Mouse (Mus musculus): ENCODE measurements around the gene Gm19410. TPM values are rescaled to one million over a fixed set of nuclear protein-coding genes. Genes with fewer than 3 reads are reported as not detected.

Gm19410 gene
- 0.21 and 0.24 TPM in 2 replicates for polyA plus RNA-seq (2015; fragmentation: Nextera tagmentation; extraction: Ambion mirVana)

- Histone ChIP-seq H3K27ac (replicated peaks) (no peak within 1 kb of the TSS), H3K36me3 (no peaks in the 10 kb centered on the region), H3K9me3 (replicated peaks) (no peaks in the 10 kb centered on the region), H3K9ac (no peak within 1 kb of the TSS), H3K27me3 (peaks cover 27% of the 10 kb centered on the region), H3K4me3 (replicated peaks) (peak within 1 kb of the TSS; percentile 40), H3K4me1 (peaks cover 10% of the 10 kb centered on the region), H3K4me2 (replicated peaks) (peak within 1 kb of the TSS; percentile 71)
- ATAC-seq (ENCODE audit: insufficient number of reproducible peaks, low FRiP score, low TSS enrichment, low read depth) = peak; percentile 43
- WGBS = under 1% methylated on average over 35 of the region's 35 CpGs
These were observed at the start of gene Gm19410 for GRCm38 (mm10) chr8:35765499-35766193. TSS of gene Gm19410 (plus strand) at chr8:35765790.

GRCm38 (mm10) chr8:35730776-35731175 is 34.8 kb upstream of the Gm19410 start:
- Histone ChIP-seq H3K4me1 (no peaks in the 10 kb centered on the region), H3K4me3 (replicated peaks) (no peak overlapping the region), H3K9ac (no peak overlapping the region), H3K9me3 (replicated peaks) (no peaks in the 10 kb centered on the region), H3K4me2 (replicated peaks) (no peak overlapping the region), H3K36me3 (no peaks in the 10 kb centered on the region), H3K27ac (replicated peaks) (no peak overlapping the region), H3K27me3 (no peaks in the 10 kb centered on the region)
- 46% methylated on average over 3 of the region's 3 CpGs for WGBS
- no peak for ATAC-seq (ENCODE audit: insufficient number of reproducible peaks, low FRiP score, low TSS enrichment, low read depth)

DNA sequence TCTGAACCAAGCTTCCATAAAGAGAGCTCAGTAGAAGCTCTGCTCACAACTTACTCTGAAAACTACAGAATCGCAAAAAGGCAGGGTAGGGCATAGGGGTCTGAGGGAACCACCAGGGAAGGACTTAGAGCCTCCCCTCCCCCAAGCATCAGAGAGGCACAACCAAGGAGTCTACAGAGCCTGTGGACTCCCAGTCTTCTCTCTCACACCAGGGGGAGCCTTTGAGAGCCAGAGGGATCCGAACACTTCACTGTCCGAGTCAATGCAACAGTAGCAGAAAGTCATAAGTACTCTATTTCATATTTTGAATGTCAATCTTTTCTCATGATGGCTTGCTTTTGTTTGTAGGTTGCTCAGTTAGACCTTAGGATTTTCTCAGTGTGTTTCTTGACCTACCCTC is 30.2 kb upstream of the Gm19410 start:
- Histone ChIP-seq H3K36me3 (no peaks in the 10 kb centered on the region), H3K4me3 (replicated peaks) (no peak overlapping the region), H3K4me2 (replicated peaks) (no peak overlapping the region), H3K9me3 (replicated peaks) (no peaks in the 10 kb centered on the region), H3K27ac (replicated peaks) (no peak overlapping the region), H3K27me3 (no peaks in the 10 kb centered on the region), H3K9ac (no peak overlapping the region), H3K4me1 (no peaks in the 10 kb centered on the region)
- WGBS = 69% methylated on average over 3 of the region's 3 CpGs
- ATAC-seq (ENCODE audit: insufficient number of reproducible peaks, low FRiP score, low TSS enrichment, low read depth) = no peak

GRCm38 (mm10) chr8:35756202-35756601 is 9.4 kb upstream of the Gm19410 start:
- H3K4me1 ChIP-seq = no peaks in the 10 kb centered on the region
- no peaks in the 10 kb centered on the region for H3K9me3 ChIP-seq (replicated peaks)
- no peak overlapping the region for H3K4me3 ChIP-seq (replicated peaks)
- no peak overlapping the region for H3K9ac ChIP-seq
- H3K36me3 ChIP-seq = no peaks in the 10 kb centered on the region
- H3K27ac ChIP-seq (replicated peaks) = no peak overlapping the region
- ATAC-seq (ENCODE audit: insufficient number of reproducible peaks, low FRiP score, low TSS enrichment, low read depth) = no peak
- H3K27me3 ChIP-seq = no peaks in the 10 kb centered on the region
- no peak overlapping the region for H3K4me2 ChIP-seq (replicated peaks)
- 87% methylated on average over 5 of the region's 5 CpGs for WGBS

DNA sequence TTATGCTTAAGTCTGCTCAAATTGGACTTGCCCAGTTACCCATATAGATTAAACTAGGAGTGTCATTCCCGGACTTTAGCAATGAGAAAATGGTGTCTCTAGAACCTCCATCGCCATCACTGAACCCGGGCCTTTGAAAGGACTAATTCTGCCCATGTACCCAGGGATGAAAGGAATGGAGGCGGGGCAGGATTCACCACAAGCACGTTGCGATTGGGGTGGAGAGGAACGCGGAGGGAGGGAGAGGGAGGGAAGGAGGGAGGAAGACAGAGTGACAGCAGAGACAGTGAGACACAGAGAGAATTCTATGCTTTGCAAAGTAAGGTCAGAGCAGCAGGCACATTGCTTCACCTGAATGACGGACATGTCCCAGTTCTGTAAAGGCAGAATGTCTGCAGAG is 570 bp upstream of the Gm19410 start:
- WGBS = 4% methylated on average over 9 of the region's 9 CpGs
- no peak overlapping the region for H3K27ac ChIP-seq (replicated peaks)
- H3K9ac ChIP-seq = no peak overlapping the region
- H3K9me3 ChIP-seq (replicated peaks) = no peaks in the 10 kb centered on the region
- peak overlapping the region; percentile 71 for H3K4me2 ChIP-seq (replicated peaks)
- peaks cover 10% of the 10 kb centered on the region for H3K4me1 ChIP-seq
- H3K4me3 ChIP-seq (replicated peaks) = peak overlapping the region; percentile 40
- ATAC-seq (ENCODE audit: insufficient number of reproducible peaks, low FRiP score, low TSS enrichment, low read depth) = no peak
- no peaks in the 10 kb centered on the region for H3K36me3 ChIP-seq
- peaks cover 27% of the 10 kb centered on the region for H3K27me3 ChIP-seq

GRCm38 (mm10) chr8:35773508-35773907 is 7.9 kb downstream of the Gm19410 start:
- H3K9me3 ChIP-seq (replicated peaks) = no peaks in the 10 kb centered on the region
- no peaks in the 10 kb centered on the region for H3K36me3 ChIP-seq
- H3K4me2 ChIP-seq (replicated peaks) = no peak overlapping the region
- H3K27me3 ChIP-seq = no peaks in the 10 kb centered on the region; the same call in 1 of the 2 replicates
- H3K27ac ChIP-seq (replicated peaks) = no peak overlapping the region
- 21% methylated on average over 7 of the region's 7 CpGs for WGBS
- H3K4me1 ChIP-seq = 0 out of 2 replicates have a peak, but pooled peaks cover 3% of the 10 kb centered on the region
- no peak overlapping the region for H3K4me3 ChIP-seq (replicated peaks)
- H3K9ac ChIP-seq = no peak overlapping the region
- ATAC-seq (ENCODE audit: insufficient number of reproducible peaks, low FRiP score, low TSS enrichment, low read depth) = no peak

Small RNAs within 50 kb of the gene (microRNA-seq; reads per million reads assigned to microRNA genes)
- gene Gm44474 (ENCODE audit: borderline number of aligned reads) = not detected
